Comparison of ENCODE assay signal across 12 mouse cellular contexts in the genomic region with DNA sequence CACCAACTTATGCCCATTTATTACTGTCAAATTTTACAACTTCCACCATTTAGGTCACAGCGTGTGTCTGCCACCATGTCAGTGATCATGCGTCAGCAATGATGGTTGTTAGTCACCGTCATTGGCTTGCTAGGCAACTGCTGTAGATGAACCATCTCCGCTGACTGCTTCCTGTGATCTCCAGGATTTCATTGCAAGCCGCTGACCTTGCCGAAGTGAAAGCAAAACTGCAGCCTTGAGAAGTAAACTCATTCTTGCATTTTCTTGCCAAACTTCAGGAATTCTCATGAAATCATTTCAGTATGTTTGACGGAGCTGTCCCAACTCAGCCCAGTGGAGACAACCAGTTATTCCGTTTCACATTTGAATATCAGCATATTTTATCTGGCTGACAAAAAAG.
DNase-seq lines count a peak whose midpoint lies in the region; ATAC-seq and TF ChIP-seq lines count a peak whose summit lies in the region.
"Had no signal": no experiment of that assay in that cellular context is flagged by ENCODE, and none has a peak within 500 bp of the region (broad histone marks: within the 10 kb centered on the region; RNA-seq: fewer than 3 reads in every experiment).

No protein-coding gene starts in this region.

- H3K27me3 ChIP-seq in heart, adult 2 months (ENCODE audit: control insufficient read depth, insufficient read depth, low read length) = no peaks in the 10 kb centered on the region
- H3K27me3 ChIP-seq in heart, embryonic 10.5 days (ENCODE audit: insufficient read depth, poor library complexity, severe bottlenecking) = no peaks in the 10 kb centered on the region
- H3K27me3 ChIP-seq in CH12.LX (replicated peaks) = no peaks in the 10 kb centered on the region
- no peaks in the 10 kb centered on the region for H3K27me3 ChIP-seq in embryonic facial prominence, embryonic 14.5 days (replicated peaks; ENCODE audit: control insufficient read depth, insufficient read depth, low read length)
- H3K27me3 ChIP-seq in limb, embryonic 15.5 days = no peaks in the 10 kb centered on the region
- H3K27me3 ChIP-seq: embryonic facial prominence, embryonic 12.5 days; liver, embryonic 12.5 days had no signal

- peaks cover 5% of the 10 kb centered on the region for H3K4me1 ChIP-seq in heart, adult 2 months (ENCODE audit: control insufficient read depth, insufficient read depth, low read length)
- H3K4me1 ChIP-seq in heart, embryonic 10.5 days = no peaks in the 10 kb centered on the region
- H3K4me1 ChIP-seq in CH12.LX (ENCODE audit: control insufficient read depth in 1 of 2, insufficient read depth in 2 of 2) = no peaks in the 10 kb centered on the region
- peaks cover 7% of the 10 kb centered on the region; the same call in 1 of the 2 replicates for H3K4me1 ChIP-seq in embryonic facial prominence, embryonic 14.5 days (ENCODE audit: control insufficient read depth, insufficient read depth, low read length)
- H3K4me1 ChIP-seq in limb, embryonic 15.5 days = peaks cover 7% of the 10 kb centered on the region
- H3K4me1 ChIP-seq: embryonic facial prominence, embryonic 12.5 days; liver, embryonic 12.5 days had no signal

- peak overlapping the region; percentile 26 for H3K4me2 ChIP-seq in CH12.LX (ENCODE audit: insufficient read depth, low read depth, poor library complexity, severe bottlenecking)
- peak overlapping the region; percentile 40 for H3K4me2 ChIP-seq in embryonic facial prominence, embryonic 14.5 days (ENCODE audit: low read depth, low read length)
- H3K4me2 ChIP-seq in limb, embryonic 15.5 days = peak overlapping the region; percentile 2; the same call in 1 of the 2 replicates
- H3K4me2 ChIP-seq: embryonic facial prominence, embryonic 12.5 days; hindbrain, embryonic 14.5 days; liver, embryonic 12.5 days had no signal

- dilution Hi-C loops in CH12.LX (cut with MboI; ENCODE audit: extremely low pct_ligation_motif_present, extremely low pct_unique_long_range_greater_than_20kb, low sequenced_read_pairs) = no loop called here

- intact Hi-C loops in heart, adult 2 months (cut with DNase I) = no loop called here

- H3K4me3 ChIP-seq in heart, adult 2 months = no peak overlapping the region
- no peak overlapping the region for H3K4me3 ChIP-seq in heart, embryonic 10.5 days
- no peak overlapping the region for H3K4me3 ChIP-seq in CH12.LX (replicated peaks in 1 of 3; ENCODE audit: low read depth in 2 of 3, low read length in 2 of 3, poor library complexity in 1 of 3)
- H3K4me3 ChIP-seq in embryonic facial prominence, embryonic 14.5 days (ENCODE audit: low read depth, low read length) = no peak overlapping the region
- H3K4me3 ChIP-seq in limb, embryonic 15.5 days = no peak overlapping the region
- H3K4me3 ChIP-seq: embryonic facial prominence, embryonic 12.5 days; liver, embryonic 12.5 days had no signal

- H3K27ac ChIP-seq in heart, adult 2 months = peak overlapping the region; percentile 48
- H3K27ac ChIP-seq in heart, embryonic 10.5 days = no peak overlapping the region
- H3K27ac ChIP-seq in CH12.LX (ENCODE audit: insufficient read depth, low read depth) = no peak overlapping the region
- H3K27ac ChIP-seq in embryonic facial prominence, embryonic 14.5 days (replicated peaks; ENCODE audit: low read depth, low read length) = peak overlapping the region; percentile 77
- H3K27ac ChIP-seq in limb, embryonic 15.5 days = peak overlapping the region; percentile 14; the same call in 1 of the 2 replicates
- H3K27ac ChIP-seq: embryonic facial prominence, embryonic 12.5 days; hindbrain, embryonic 14.5 days; liver, embryonic 12.5 days had no signal

- no peak for TF ChIP-seq POLR2A in heart, adult 2 months (IDR thresholded peaks at IDR 0.05; ENCODE audit: insufficient read depth, low read depth, low read length)
- no peak for TF ChIP-seq POLR2A in CH12.LX (IDR thresholded peaks at IDR 0.05; ENCODE audit: low read depth, low read length)

- in situ Hi-C loops in CH12.LX (cut with MboI; ENCODE audit: low pct_ligation_motif_present, low pct_unique_long_range_greater_than_20kb, low sequenced_read_pairs) = no loop called here

- no peak for TF ChIP-seq CTCF in heart, adult 2 months (IDR thresholded peaks at IDR 0.05)
- no peak for TF ChIP-seq CTCF in CH12.LX (conservative IDR thresholded peaks at IDR 0.05 in 1 of 2, IDR thresholded peaks at IDR 0.05 in 1 of 2; ENCODE audit: low read depth in 2 of 2, low read length in 2 of 2)

- no peak for TF ChIP-seq RAD21 in CH12.LX (IDR thresholded peaks at IDR 0.05; ENCODE audit: low read depth, low read length)

- no peaks in the 10 kb centered on the region for H3K9me3 ChIP-seq in heart, embryonic 10.5 days
- H3K9me3 ChIP-seq in CH12.LX (replicated peaks; ENCODE audit: low read length) = no peaks in the 10 kb centered on the region
- H3K9me3 ChIP-seq in embryonic facial prominence, embryonic 14.5 days (ENCODE audit: control insufficient read depth, low read length) = no peaks in the 10 kb centered on the region
- no peaks in the 10 kb centered on the region for H3K9me3 ChIP-seq in limb, embryonic 15.5 days
- H3K9me3 ChIP-seq: liver, embryonic 12.5 days had no signal

- no peak for TF ChIP-seq EP300 in heart, adult 2 months (IDR thresholded peaks at IDR 0.05; ENCODE audit: insufficient read depth, low read depth, low read length)
- TF ChIP-seq EP300 in CH12.LX (IDR thresholded peaks at IDR 0.05; ENCODE audit: low read length) = no peak

- no peaks in the 10 kb centered on the region for H3K79me2 ChIP-seq in heart, adult 2 months (replicated peaks; ENCODE audit: control insufficient read depth, insufficient read depth, low read length)
- no peaks in the 10 kb centered on the region for H3K79me2 ChIP-seq in CH12.LX (replicated peaks; ENCODE audit: control insufficient read depth, extremely low read depth, insufficient read depth, poor library complexity, severe bottlenecking)

- peaks cover 6% of the 10 kb centered on the region; the same call in 1 of the 2 replicates for H3K36me3 ChIP-seq in heart, adult 2 months (ENCODE audit: control insufficient read depth, insufficient read depth, low read length)
- no peaks in the 10 kb centered on the region for H3K36me3 ChIP-seq in heart, embryonic 10.5 days
- H3K36me3 ChIP-seq in CH12.LX (replicated peaks in 1 of 2; ENCODE audit: control insufficient read depth in 1 of 2, insufficient read depth in 1 of 2, low read length in 1 of 2) = no peaks in the 10 kb centered on the region
- H3K36me3 ChIP-seq in embryonic facial prominence, embryonic 14.5 days (ENCODE audit: control insufficient read depth, insufficient read depth, low read length) = no peaks in the 10 kb centered on the region
- no peaks in the 10 kb centered on the region for H3K36me3 ChIP-seq in limb, embryonic 15.5 days
- H3K36me3 ChIP-seq: embryonic facial prominence, embryonic 12.5 days; liver, embryonic 12.5 days had no signal

- WGBS in heart, adult 2 months = 65% methylated on average over 8 of the region's 8 CpGs
- 91% methylated on average over 8 of the region's 8 CpGs for WGBS in heart, embryonic 10.5 days
- WGBS in embryonic facial prominence, embryonic 14.5 days = 62% methylated on average over 8 of the region's 8 CpGs
- WGBS in limb, embryonic 15.5 days = 55% methylated on average over 8 of the region's 8 CpGs

- DNase-seq in heart, adult 2 months = no peak
- no peak for DNase-seq in heart, embryonic 10.5 days (ENCODE audit: low spot score)
- no peak for DNase-seq in CH12.LX (ENCODE audit: extremely low read depth)
- DNase-seq in embryonic facial prominence, embryonic 14.5 days (ENCODE audit: low spot score) = peak; percentile 75
- DNase-seq in thymus, postnatal 10 days (ENCODE audit: low spot score in 2 of 2) = no peak
- no peak for DNase-seq in layer of hippocampus, postnatal 36 days
- DNase-seq: layer of hippocampus, adult 9-11 months had no signal

- no peak overlapping the region for H3K9ac ChIP-seq in heart, adult 2 months (ENCODE audit: low read depth, low read length)
- H3K9ac ChIP-seq in CH12.LX (ENCODE audit: insufficient read depth, low read depth) = no peak overlapping the region
- no peak overlapping the region for H3K9ac ChIP-seq in embryonic facial prominence, embryonic 14.5 days (ENCODE audit: low read depth, low read length)
- no peak overlapping the region for H3K9ac ChIP-seq in limb, embryonic 15.5 days
- H3K9ac ChIP-seq: embryonic facial prominence, embryonic 12.5 days; hindbrain, embryonic 14.5 days; liver, embryonic 12.5 days had no signal

- no peak for ATAC-seq in embryonic facial prominence, embryonic 14.5 days (ENCODE audit: low read depth)
- ATAC-seq in limb, embryonic 15.5 days (ENCODE audit: insufficient number of reproducible peaks, low FRiP score, low TSS enrichment, low read depth) = no peak
- ATAC-seq in granulocyte monocyte progenitor cell, adult 5-6 weeks (replicated peaks; ENCODE audit: poor library complexity, severe bottlenecking) = no peak
- ATAC-seq: liver, embryonic 12.5 days had no signal

TF ChIP-seq in CH12.LX, 34 proteins besides CTCF, POLR2A, EP300 and RAD21:
- TF ChIP-seq UBTF (IDR thresholded peaks at IDR 0.05; ENCODE audit: low read depth, low read length) (no peak), JUND (conservative IDR thresholded peaks at IDR 0.05; ENCODE audit: low read depth, low read length) (no peak), ZNF384 (IDR thresholded peaks at IDR 0.05; ENCODE audit: low read depth, low read length) (no peak), CHD2 (IDR thresholded peaks at IDR 0.05; ENCODE audit: low read length) (no peak), HCFC1 (IDR thresholded peaks at IDR 0.05; ENCODE audit: low read depth, low read length) (no peak), ETS1 (conservative IDR thresholded peaks at IDR 0.05; ENCODE audit: low read depth, low read length) (no peak), CHD1 (IDR thresholded peaks at IDR 0.05; ENCODE audit: low read depth, low read length) (no peak), MXI1 (IDR thresholded peaks at IDR 0.05; ENCODE audit: low read depth, low read length) (no peak), USF2 (conservative IDR thresholded peaks at IDR 0.05; ENCODE audit: low read depth, low read length) (no peak), NELFE (IDR thresholded peaks at IDR 0.05; ENCODE audit: low read depth, low read length) (no peak)

Comparison
In these comparisons a context has a peak if more than half of its experiments do, and no peak if none do; other contexts are left out.
1. H3K27ac ChIP-seq: peak in heart, adult 2 months (single experiment), embryonic facial prominence, embryonic 14.5 days (single experiment) and limb, embryonic 15.5 days (single experiment); none in heart, embryonic 10.5 days (single experiment) and CH12.LX (single experiment).
2. Peak in every context shown above with its lines, with median percentiles within 50 percentile points of each other: H3K4me2 ChIP-seq.